Mouse (Mus musculus) cerebellum, adult 9-10 months (tissue): ENCODE measurements around the gene Dexi.

Experiments
- DNase-seq: peaks from one replicate; pipeline ENCODE4 v3.0.0; 2022

Dexi gene

GRCm38 (mm10) chr16:10536961-10537360 lies 5.9 kb downstream of the Dexi start:
- no peak for DNase-seq

DNA sequence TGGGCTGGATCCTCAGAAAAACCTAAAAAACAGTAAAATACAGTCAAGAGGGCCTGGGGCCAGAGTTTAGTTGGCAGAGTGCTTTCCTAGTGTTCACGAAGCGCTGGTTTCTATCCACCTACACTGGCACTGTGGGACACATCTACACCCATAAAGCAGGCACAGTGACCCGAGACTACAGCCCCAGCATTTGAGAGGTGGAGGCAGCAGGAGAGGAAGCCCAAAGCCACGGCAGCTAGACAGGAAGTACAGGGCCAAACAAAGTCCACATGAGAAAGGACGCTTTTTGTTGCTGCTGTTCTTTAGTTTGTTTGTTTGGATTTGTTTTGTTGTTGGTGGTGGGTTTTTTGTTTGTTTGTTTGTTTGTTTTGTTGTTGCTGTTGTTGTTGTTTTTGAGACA lies 6.5 kb downstream of the Dexi start:
- DNase-seq: no peak

DNA sequence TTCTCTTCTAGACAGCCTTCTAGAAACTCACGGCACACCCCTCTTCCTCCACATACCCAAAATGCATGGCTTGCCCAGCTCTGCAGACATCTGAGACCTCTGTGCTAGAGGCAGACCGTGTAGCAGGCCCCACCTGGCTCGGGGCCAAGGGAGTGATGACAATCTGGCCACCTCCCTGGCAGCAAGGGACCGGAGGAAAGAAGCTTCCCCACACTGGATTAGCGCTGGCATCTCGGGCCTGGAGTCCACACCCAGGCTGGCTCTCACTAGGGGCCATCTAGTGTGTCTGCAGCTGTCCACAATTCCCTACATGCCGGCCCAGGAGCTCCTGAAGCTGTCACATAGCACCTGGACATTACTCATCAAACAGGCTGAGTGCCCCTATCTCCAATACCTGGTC lies 8.3 kb downstream of the Dexi start:
- peak; percentile 67 for DNase-seq

DNA sequence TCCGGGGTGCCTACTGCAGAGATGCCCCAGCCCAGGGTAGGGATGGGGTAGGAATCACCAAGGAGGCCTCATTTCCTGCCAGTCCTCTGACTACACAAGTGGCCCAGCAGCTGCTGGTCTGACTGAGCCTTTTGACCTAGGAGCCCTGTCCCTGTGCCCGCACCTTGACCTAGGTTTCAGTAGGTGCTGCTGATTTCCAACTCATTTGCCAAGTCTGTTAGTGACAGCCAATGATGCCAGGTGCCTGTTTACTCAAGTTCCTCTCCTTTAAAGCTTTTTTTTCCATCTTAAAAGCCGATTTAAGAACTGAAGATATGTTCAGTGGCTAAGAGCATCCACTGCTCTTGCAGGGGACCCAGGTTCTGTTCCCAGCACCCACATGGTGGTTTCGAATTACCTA lies 9.1 kb downstream of the Dexi start:
- DNase-seq: no peak

DNA sequence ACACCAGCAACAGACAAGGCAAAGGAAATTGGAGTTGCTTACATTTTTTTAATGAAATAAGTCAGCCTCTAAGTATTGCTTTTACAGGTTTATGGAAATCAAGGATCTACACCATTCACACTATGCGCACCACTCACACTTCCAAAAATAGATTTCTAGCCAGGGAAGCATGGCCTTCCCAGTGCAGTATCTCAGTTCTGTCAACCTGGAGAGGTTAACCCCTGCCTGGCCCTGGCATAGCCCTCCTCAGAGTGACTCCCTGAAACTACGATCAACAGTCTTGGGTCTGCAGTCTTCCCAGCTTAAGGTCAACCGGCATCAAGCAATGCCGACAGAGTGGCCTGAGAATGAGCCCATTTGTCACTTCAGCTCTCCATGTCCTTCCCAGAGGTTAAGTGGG lies 12.7 kb downstream of the Dexi start:
- DNase-seq: no peak

DNA sequence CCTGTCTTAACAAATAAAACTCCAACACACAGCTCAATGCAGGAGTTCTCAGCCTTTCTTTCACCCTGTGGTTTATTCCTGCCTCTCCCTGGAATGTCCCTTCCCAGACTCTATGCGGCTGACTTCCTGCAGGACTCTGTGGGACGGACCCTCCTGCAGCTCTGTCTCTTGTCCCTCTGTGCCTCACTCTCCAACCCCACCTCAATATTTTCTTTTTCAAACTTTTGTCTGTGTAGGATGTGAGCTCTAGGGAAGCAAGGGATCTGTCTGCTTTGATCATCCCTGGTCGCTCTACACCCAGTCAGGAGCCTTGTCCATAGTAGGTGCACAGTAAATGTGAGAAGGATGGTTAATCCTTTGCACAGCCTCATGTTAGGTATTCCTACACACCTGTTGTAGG lies 14.5 kb downstream of the Dexi start:
- DNase-seq: no peak

DNA sequence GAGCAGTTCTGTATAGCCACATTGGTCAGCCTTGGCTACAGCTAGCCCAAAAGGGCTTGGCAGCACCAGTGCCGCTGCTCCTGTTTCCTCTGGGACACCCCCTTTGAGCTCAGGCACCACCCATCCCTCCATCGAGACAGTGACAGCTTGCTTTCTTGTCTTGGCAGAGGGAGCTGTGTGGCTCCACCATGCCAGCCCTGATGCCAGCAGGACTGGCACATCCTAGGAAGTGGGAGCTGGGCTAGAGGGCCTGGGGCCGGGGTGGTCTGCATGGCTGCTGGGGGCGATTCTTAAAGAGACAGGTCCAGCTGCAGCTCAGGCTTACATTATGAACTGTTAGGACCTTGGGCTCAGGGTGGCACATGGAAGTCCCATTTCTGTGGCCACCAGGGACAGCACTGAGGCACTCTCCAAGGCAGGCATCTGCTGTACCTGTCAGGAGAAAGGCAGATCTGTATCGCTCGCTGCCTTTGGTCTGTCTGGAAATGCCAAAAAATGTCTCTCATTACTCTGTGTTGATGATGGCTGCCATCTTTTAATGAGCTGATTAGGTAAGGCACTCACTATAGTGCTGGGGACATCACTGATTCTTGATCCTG lies 15.7 kb downstream of the Dexi start:
- peak; percentile 50 for DNase-seq

GRCm38 (mm10) chr16:10525610-10525980 lies 17.3 kb downstream of the Dexi start:
- DNase-seq: no peak

DNA sequence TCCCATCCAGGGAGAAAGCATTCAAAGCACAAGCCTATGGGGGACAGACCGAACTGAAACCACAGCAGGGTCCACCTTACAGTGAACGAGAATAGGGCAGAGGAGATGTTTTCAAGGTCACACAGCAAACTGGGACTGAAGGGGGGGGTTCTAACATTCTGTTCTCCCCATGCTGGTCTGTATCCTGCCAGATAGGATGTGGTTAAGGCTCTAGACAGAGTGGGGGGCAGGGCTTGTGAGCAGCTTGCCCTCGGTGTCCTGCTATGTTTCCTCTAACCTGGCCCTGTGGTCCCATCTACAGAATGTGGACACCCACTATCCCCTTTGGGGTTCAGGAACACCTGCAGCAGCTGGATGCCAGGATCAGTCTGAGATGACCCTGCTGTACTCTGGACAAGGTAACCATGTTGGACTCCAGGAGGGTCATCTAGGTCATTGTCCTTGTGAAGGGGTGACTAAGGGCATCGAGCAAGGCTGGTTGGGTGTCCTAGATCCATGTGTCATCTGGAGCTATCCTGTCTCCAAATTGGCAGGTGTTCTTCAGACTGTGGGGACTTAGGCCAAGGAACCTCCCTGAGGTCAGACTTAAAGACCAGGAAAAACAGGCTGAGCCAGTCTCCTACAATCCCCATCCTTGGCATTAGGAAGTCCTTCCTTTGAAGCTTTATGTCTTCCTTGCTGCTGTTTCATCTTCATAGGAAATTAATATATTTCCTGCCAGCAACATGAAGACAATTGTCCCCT lies 17.8 kb downstream of the Dexi start:
- peak; percentile 12 for DNase-seq

GRCm38 (mm10) chr16:10523650-10524049 lies 19.2 kb downstream of the Dexi start:
- no peak for DNase-seq

- peak; percentile 66 for DNase-seq
Measured at GRCm38 (mm10) chr16:10522811-10523210, 20.0 kb downstream of the Dexi start.

DNA sequence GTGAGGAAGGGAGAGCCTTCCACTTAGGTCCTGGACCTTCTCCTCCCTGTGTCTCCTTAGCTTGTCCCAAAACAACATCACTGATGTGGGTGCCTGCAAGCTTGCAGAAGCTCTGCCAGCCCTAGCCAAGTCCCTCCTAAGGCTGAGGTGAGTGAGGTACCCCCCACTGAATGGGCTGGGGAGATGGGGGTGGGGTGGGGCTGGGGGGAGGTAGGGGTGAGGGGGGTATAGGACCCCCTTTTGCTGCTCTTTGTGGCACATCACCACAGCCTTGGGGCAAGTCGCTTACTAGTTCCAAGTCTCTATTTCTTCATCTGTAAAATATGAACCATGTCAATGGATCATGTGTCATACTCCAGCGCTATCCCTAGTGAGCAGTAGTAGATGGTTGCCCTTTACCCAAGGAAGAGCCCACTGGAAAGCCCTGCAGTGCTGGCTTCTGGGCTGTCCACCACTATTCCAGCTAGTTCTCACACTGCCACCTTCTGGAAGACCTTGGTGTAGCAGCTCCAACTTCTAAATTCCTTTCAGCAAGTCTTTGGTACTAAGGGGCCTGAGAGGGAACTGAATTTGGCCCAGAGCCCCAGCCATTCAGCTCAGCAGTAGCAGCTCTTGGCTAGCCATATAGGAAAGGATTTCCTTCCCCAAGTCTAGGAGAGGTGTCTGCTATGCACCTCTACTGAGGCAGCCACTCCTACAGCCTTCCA lies 21.8 kb downstream of the Dexi start:
- peak; percentile 82 for DNase-seq

DNA sequence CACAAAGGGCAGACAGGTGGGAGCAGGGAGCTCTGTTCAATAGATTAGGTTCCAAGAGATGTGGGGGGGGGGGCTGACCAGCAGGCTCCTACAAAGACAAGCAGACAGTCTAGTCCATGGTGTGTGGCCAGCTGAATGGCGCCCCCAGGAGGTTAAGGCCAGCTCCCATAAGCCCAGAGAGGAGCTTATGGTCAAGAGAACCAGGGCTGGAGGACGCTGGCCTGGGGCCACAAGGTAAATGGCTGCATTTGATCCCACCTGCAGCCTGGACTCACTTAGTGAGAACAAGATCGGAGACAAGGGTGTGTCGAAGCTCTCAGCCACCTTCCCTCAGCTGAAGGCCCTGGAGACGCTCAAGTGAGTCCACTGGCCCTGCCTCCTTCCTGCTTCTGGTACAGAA lies 24.8 kb downstream of the Dexi start:
- peak; percentile 8 for DNase-seq

GRCm38 (mm10) chr16:10515953-10516572 lies 26.8 kb downstream of the Dexi start:
- DNase-seq: no peak

DNA sequence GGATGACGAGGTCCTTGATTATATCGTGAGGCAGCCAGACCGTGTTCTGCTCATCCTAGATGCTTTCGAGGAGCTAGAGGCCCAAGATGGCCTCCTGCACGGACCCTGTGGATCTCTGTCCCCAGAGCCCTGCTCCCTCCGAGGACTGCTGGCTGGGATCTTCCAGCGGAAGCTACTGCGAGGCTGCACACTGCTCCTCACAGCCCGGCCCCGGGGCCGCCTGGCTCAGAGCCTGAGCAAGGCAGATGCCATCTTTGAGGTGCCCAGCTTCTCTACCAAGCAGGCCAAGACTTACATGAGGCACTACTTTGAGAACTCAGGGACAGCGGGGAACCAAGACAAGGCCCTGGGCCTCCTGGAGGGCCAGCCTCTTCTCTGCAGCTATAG lies 31.7 kb downstream of the Dexi start:
- peak; percentile 64 for DNase-seq

GRCm38 (mm10) chr16:10510477-10511133 lies 32.2 kb downstream of the Dexi start:
- peak; percentile 89 for DNase-seq

- no peak for DNase-seq
Measured at GRCm38 (mm10) chr16:10508691-10509090, 34.2 kb downstream of the Dexi start.

DNA sequence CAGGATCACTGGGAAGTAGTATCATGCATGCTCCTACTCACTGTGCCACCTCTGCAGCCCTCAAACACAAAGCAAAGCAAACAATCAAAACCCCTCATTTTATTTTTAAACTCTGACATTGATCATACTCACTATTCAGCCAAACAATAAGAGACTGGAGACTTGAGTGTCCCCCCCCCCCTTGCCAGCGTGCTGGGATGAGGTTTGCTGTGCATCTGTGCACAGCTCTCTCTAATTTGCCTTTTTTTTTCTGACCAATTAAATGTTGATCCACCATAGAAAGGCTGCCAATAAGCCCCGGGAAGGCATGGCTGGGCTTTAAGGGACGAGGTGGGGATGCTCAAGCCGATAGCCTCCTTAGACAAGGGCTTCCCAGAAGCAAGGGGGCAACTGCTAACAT lies 35.4 kb downstream of the Dexi start:
- no peak for DNase-seq

DNA sequence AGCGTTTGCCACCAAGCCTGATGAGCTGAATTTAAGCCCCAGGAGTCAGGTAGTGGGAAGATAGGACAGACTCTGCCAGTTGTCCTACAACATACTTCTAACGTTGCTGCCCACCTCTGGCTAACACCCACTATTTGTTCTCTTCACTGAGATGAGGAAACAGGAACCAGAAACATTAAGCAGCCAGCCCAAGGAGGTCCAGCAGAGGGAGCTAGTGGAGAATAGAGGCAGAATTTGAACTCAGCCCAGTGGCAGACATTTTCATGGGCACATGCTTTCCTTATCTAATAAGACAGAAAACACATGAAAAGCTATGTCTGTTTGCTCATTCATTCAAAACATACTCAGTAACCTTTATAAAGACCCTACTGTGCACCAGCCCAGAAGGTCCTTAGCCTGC lies 39.8 kb downstream of the Dexi start:
- no peak for DNase-seq

DNA sequence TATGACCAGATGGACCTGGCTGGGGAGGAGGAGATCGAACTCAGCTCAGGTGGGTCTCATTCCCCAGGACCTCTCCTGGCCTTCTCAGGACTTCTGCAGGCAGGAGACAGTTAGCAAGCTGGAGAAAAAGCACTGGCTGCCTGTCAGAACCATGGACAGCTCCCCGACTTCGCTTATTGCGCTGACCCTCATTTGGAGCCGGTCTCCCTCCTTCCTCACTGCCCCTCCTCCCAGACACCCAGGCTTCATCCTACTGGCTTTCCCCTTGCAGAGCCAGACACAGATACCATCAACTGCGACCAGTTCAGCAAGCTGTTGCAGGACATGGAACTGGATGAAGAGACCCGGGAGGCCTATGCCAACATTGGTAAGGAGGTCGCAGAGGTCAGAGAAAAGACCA lies 41.0 kb downstream of the Dexi start:
- DNase-seq: no peak

DNA sequence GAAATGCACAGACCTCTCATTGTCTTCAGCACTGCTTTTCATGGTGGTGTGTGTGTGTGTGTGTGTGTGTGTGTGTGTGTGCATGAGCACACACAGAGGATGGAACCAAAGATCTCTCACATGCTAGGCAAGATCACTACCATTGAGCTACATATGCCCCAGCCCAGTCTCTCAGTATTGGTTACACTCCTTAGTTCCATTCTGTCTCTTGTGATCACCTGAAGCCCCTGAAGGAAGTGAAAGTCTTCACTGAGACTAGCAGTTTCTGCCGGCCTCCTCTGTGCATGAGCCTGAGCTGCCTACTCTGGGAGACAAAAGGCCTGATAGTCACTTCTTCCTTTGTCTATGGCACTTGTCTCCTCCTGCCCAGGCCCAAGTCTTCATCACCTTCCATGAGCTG lies 43.7 kb downstream of the Dexi start:
- no peak for DNase-seq

DNA sequence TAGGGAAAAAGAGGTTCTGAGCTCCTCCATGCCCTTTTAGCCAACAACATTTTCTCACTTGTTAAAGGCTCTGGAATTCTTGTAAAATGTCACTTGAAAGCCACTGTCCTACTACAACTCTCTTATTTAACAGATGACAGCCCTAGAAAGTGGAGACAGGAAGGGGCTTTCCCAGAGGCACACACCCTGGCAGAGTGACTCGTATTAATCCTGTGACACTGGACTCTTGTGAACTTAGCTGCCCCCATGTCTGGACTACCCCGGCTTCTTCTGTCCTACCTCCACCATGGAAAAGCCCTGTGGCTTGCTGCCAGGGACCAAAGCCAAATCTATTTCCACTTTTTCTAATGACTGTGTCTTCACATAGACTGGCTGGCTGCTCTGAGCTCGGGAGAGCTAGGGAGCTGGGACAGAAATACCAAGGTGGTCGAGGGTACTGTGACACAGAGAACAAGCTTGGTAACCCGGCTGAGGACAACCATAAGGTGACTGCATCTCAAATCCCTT lies 44.7 kb downstream of the Dexi start:
- DNase-seq: no peak

GRCm38 (mm10) chr16:10495824-10496298 lies 47.0 kb downstream of the Dexi start:
- no peak for DNase-seq
